Mouse (Mus musculus) mature B cell (primary cell): ENCODE results near the gene Entpd7.

Experiments
- in situ Hi-C: fragments of 300-500 bp; cut with MboI; formaldehyde crosslinking; loops from 2 replicates; pipeline ENCODE4 v1.14.3; 2019

Entpd7 gene

DNA sequence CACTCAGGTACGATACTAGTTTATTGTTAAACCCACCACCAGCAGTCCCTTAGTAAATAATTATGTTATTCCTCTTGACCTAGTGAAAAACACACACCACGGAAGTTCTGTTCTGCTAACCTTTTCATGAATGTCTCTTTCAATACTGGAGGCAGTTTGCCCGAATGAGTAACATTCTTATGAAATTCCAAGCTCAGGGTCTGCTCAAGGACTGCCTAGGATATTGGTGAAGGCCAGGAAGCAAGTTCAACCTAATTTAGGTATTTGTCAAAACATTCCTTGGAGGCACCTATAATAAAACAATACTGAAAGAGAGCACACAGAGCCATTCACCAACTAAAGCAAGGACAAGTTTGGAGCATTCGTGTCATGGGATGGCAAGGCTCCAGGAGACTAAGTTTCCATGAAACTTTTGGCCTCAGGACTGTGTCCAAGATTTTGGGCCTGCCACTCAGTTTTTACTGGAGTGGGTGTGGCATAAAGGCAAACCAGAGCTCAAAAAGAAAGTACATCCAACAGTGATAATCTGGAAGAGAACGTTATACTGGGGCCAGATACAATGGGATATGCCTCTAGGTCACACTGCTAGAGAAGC is 80.0 kb downstream of the Entpd7 start:
- in situ Hi-C loops = no loop called here

DNA sequence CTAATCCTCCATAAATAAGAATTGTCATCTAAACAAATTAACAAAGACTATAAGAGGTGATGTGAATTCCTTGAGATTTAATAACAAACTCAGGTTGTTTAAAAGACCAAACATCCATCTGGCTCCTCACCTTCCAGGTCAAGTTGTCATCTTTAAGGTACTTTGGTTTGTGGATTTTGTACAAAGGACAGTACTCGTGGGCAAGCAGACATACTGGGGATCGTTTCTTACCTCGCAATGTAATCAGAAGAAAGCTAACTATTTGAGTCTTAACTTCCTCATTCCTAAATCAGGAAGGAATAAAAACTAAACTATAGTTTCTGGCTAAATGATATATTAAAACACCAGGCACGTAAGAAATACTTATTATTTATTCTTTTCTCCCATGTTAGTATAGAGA is 81.1 kb downstream of the Entpd7 start:
- in situ Hi-C loops = no loop called here

GRCm38 (mm10) chr19:43771499-43771969 is 82.1 kb downstream of the Entpd7 start:
- in situ Hi-C loops = no loop called here

GRCm38 (mm10) chr19:43772311-43772710 is 82.8 kb downstream of the Entpd7 start:
- in situ Hi-C loops = no loop called here

DNA sequence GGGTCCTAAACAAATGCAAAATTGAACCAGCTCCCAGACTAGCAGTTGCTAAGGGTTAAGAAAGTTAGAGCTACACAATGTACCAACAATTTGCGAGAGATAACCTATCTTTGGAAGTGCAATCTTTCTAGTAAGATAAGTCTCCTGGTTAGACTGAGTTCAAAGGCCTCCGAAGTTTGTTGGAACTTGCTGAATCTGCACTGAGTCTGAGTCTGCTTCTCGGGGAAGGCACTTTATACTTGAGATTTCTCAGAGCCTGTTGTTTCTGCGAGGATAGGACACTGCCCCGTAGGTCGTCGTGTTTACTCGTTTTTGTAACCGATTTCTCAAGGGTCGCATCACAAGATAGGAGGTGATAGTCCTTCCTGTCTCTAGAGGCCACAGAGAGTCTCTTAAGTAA is 86.0 kb downstream of the Entpd7 start:
- in situ Hi-C loops = no loop called here

DNA sequence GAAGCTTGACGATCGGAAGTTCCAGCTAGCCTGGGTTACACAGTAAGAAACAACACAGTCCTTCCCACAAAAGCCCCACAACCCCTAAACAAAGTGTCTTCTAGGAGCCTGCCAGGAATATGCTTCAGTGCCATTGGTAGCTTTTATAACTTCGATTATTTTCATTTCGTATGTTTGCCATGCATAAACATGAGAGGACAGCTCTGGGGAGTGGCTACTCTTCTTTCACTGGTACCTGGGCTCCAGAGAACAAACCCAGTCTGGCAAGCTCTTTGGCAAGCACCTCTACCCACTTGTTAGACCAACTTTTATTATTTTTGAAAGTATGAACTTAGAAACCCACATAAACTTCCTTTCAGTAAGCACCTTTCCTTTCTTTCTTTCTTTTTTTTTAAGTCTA is 87.1 kb downstream of the Entpd7 start:
- in situ Hi-C loops = no loop called here

DNA sequence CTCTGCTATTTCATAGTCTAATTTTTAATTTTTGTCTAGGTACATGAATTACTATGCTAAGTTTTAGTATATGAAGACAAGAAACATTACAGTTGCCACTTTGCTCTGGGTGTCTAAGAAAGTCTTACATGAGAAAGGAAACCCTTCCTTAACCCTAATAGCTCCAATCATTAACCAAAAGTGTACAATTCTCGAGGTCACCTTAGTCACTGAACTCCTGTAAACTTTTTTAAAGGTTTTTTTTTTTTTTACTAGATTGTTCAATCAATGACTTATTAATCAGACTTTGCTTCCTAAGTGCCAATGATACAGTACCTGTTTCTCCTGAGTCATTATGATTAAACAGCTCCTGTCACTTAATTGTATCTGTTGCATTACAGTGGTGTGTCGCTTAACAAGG is 87.8 kb downstream of the Entpd7 start:
- in situ Hi-C loops = no loop called here

DNA sequence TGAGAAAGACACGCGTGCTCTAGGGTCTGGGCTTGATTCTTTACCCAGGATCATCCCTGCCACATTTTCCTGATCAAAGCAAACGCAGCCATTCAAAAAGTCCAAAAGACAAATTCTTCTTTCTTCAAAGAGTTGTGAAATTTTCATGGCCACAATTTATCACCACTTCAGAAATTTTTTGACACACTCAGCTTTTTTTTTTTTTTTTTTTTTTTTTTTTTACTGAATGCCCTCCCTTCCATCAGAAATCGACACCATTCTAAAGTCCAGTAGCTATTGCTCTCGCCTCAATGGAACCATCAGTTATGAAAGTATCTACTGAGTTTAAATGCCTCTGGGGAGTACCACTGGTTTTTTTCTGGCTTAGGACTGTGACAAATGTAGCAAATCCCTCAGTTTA is 90.9 kb downstream of the Entpd7 start:
- in situ Hi-C loops = no loop called here

- in situ Hi-C loops = no loop called here
Measured at GRCm38 (mm10) chr19:43781980-43782379, 92.5 kb downstream of the Entpd7 start, which contains the start of gene Abcc2. TSS of gene Abcc2 (plus strand) at chr19:43782192.
